Mouse (Mus musculus) left cerebral cortex, adult 2 months (tissue): ENCODE data around the gene Ets1. TPM values are rescaled to one million over a fixed set of nuclear protein-coding genes. Genes with fewer than 3 reads are reported as not detected.

Source experiments
- DNase-seq, 2 experiments: peaks; one replicate each; pipeline ENCODE4 v3.0.0; 2021 to 2022; ENCODE audit warnings: low spot score in 2 of 2, mixed read lengths in 1 of 2; ENCODE audit errors: extremely low spot score in 1 of 2
- H3K27ac ChIP-seq: fragments of 200-600 bp; 2 replicates; pipeline ENCODE4 v1.8.1; 2022
- H3K4me3 ChIP-seq: fragments of 200-600 bp; 2 replicates; pipeline ENCODE4 v1.8.1; 2022
- CTCF ChIP-seq: fragments of 200-600 bp; IDR thresholded peaks from 2 replicates; pipeline ENCODE4 v1.8.1; 2022; ENCODE audit warnings: antibody characterized with exemption, mild to moderate bottlenecking, moderate library complexity
- intact Hi-C: fragments of 180-260 bp; cut with DNase I; formaldehyde crosslinking; loops from one replicate; pipeline ENCODE4 v1.15.1; 2025
- total RNA-seq, 2 experiments: library from RNA; stranded (reverse); gene quantifications; 2 replicates each; pipeline ENCODE4 v1.2.3; 2021

The Ets1 gene
- total RNA-seq, 2 experiments from 2014 or later, result 7.8 to 11.2 TPM

DNA sequence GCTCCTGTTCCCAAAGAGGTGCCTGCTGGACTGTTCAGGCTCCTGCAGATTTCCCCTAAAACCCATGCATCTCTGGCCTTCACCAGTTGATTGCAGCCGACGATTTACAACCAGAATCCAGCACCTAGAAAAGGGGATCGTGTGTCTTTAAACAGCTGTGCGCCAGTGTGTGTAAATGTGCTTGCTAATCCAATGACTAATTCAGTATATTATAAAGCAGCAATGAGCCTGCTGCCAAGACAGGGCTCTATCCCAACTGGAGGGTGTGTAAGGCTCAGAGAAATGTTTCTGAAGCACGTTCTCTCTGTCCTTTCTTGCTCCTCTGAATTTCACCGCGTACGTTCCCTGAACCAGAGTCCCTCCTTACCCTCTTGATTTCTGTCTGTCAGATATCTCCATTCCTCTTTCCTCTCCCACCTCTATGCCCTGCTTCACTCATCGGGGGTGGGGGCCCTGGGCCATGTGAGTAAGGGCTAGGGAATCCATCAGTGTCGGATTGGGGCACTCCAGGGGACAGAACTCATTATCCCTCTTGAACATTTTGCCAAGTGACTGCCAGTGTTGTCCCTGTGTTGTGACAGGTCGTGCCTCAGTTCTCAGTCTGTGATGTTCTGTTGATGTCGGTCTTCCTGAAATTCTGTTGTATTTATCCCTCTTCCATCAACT, 75.1 kb downstream of the Ets1 start:
- intact Hi-C loops, result no loop called here
- no peak for DNase-seq
- TF ChIP-seq CTCF, result no peak
- Histone ChIP-seq H3K27ac (no peak overlapping the region), H3K4me3 (no peak overlapping the region)

GRCm38 (mm10) chr9:32711768-32712167, 75.7 kb downstream of the Ets1 start:
- no peak overlapping the region for H3K4me3 ChIP-seq
- no peak overlapping the region for H3K27ac ChIP-seq
- DNase-seq, result no peak
- no peak for TF ChIP-seq CTCF
- intact Hi-C loops, result no loop called here

GRCm38 (mm10) chr9:32712383-32712910, 76.4 kb downstream of the Ets1 start:
- Histone ChIP-seq H3K4me3 (no peak overlapping the region), H3K27ac (no peak overlapping the region)
- no peak for TF ChIP-seq CTCF
- no peak for DNase-seq
- intact Hi-C loops, result no loop called here

DNA sequence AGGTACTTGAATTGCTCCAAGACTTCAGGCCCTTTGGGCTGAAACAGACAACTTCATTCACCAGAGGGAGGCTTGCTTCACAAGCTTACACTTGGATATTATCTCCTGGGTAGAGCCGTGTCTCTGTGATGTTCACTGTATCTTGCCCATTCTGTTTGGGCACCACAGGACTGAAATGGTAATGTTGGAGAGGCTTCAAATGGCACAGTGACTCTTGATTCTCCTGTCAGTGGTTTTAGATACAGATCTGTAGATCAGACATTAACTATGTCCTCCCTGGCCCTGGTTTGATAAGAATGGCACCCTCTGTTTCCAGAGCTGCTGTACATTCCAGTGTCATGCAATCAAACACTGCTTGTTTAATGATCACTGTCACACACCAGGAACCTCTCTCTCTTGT, 77.1 kb downstream of the Ets1 start:
- no peak for TF ChIP-seq CTCF
- Histone ChIP-seq H3K27ac (no peak overlapping the region), H3K4me3 (no peak overlapping the region)
- intact Hi-C loops, result no loop called here
- no peak for DNase-seq

DNA sequence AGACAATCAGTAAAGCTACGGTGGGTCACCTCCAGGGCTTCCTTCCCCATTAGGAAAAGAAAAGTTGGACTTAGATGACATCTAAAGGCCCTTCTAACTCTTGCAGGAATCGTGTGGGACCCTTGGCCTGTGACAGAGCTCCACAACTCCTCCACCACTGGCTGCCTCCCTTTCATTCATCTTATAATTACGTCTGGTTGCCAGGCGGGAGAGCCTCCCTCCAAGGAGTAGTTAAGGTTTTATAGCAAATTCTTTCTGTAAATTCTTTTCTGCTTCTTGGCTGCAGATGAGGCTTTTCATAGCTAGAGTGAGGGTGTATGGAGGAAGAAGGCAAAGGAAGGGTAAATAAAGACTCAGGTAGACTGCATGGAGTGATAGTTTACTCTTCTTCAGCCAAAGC, 77.8 kb downstream of the Ets1 start:
- Histone ChIP-seq H3K4me3 (no peak overlapping the region), H3K27ac (no peak overlapping the region)
- TF ChIP-seq CTCF, result no peak
- intact Hi-C loops, result no loop called here
- DNase-seq, result no peak

GRCm38 (mm10) chr9:32714487-32714886, 78.5 kb downstream of the Ets1 start:
- TF ChIP-seq CTCF, result no peak
- DNase-seq, result no peak
- intact Hi-C loops, result no loop called here
- Histone ChIP-seq H3K27ac (no peak overlapping the region), H3K4me3 (no peak overlapping the region)

GRCm38 (mm10) chr9:32715806-32716466, 79.9 kb downstream of the Ets1 start:
- Histone ChIP-seq H3K4me3 (no peak overlapping the region), H3K27ac (peak overlapping the region; percentile 59; the same call in 1 of the 2 replicates)
- DNase-seq, result no peak
- TF ChIP-seq CTCF, result no peak
- intact Hi-C loops, result no loop called here

DNA sequence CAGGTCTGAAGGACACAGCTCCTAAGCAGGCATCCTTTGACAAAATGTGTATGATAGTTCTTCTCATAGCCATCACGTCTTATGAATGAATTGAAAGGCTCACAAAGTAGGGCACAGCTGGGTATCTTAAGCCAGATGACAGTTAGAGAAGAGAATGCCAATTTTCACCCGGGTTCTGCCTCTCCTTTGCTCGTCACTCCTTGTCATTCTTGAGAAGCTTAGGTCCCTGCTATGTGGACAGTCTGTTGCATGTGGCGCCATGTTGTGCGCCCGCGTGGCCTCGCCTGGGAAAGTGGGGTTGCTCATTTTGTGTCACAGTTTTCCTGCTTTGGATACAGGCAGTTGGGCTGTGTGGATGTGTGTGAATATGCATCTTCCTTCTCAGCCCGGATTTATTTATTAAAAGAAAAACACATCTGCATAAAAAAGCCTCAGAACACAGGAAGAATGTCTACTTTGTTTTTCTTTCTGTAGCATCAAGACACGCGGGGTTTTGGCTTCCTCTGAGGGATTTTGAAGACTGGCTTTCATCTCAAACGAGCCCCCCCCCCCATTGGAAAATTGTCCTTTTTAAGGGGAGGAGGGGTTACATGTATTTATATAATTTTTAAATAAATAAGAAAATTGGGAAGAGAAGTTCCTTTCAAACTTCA, 81.4 kb downstream of the Ets1 start:
- intact Hi-C loops, result no loop called here
- no peak for TF ChIP-seq CTCF
- no peak overlapping the region for H3K4me3 ChIP-seq
- peak overlapping the region; percentile 59; the same call in 1 of the 2 replicates for H3K27ac ChIP-seq
- no peak for DNase-seq

DNA sequence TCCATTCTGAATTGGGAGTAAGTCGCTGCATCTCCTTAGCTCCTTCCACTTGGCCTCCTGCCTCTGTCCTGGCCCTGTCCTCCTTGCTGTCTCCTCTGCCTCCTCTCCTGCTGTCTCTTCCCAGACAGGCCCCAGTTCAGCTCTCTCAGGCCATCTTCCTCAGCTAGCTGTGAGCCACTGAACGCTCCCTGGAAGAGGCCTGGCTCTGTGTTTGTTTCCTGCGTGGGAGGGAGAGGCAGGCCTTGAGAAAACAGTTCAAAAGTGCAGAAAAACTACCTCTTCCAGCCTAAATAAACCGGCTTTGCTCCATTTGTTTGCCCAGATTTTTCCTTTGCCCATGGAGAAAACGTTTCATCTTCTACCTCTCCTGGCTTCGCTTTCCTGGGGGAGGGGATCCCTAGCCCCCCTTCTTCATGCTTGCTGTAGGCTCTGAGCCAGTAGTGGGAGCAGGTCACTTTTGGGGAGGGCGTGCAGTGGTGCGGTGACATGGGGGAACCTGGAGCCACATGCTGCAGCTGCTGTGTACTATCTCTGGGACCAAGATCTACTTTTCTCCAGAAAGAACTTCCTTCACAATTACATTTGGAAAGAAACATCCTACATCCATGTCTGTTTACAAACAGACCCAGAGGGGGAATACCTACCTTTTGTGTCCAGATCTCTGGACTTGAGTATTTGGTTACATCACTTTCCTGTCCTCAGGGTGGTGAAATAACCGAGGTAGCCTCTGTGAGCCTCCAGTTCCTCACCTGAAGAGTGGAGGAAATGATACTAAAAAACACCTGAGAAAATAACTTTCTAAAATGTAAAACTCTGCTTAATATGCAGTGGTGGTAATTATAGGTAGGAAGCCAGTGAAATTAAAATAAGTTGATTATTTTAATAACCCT, 82.2 kb downstream of the Ets1 start:
- Histone ChIP-seq H3K4me3 (no peak overlapping the region), H3K27ac (peak overlapping the region; percentile 57)
- no peak for DNase-seq
- intact Hi-C loops, result no loop called here
- no peak for TF ChIP-seq CTCF

GRCm38 (mm10) chr9:32718868-32719267, 82.8 kb downstream of the Ets1 start:
- intact Hi-C loops, result no loop called here
- no peak overlapping the region for H3K4me3 ChIP-seq
- no peak for DNase-seq
- H3K27ac ChIP-seq, result no peak overlapping the region; the same call in 1 of the 2 replicates
- no peak for TF ChIP-seq CTCF

DNA sequence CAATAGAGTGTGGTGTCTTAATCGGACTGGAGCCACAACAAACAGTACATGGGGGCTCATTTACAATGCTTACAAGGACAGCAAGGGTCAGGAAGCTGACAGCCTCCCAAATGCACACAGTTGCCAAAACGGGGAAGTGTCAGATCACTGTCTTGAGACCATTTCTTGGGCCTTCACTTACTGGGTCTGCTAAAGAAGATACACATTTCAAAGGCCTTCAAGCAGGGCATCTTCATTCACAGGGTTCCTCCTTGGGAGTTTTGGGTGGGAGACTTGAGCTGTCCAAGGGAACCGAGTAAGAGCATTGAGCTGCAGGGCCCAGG, 83.9 kb downstream of the Ets1 start:
- H3K27ac ChIP-seq, result 0 out of 2 replicates have a peak overlapping the region, but pooled peaks have one; percentile 19
- H3K4me3 ChIP-seq, result no peak overlapping the region
- TF ChIP-seq CTCF, result no peak
- intact Hi-C loops, result no loop called here
- DNase-seq, result no peak
